Mouse (Mus musculus): ENCODE data around the gene Midn. TPM values are rescaled to one million over a fixed set of nuclear protein-coding genes. Genes with fewer than 3 reads are reported as not detected.
"Not testable (repeated sequence)": the region's sequence is repeated elsewhere in the genome, so short reads cannot be mapped to it uniquely, and the experiment has no call there.

Midn gene
- polyA plus RNA-seq, 1 experiment from 2014 or later = 3.1 TPM

- Histone ChIP-seq H3K36me3 (replicated peaks) (peaks cover 17% of the 10 kb centered on the region), H3K4me2 (peak overlapping the region; percentile 97; the same call in 1 of the 2 replicates), H3K4me1 (replicated peaks) (peaks cover 84% of the 10 kb centered on the region), H3K27ac (replicated peaks) (peak overlapping the region; percentile 83)
- ATAC-seq (ENCODE audit: insufficient read depth); H3K4me3 ChIP-seq (replicated peaks); H3K9me3 ChIP-seq (replicated peaks); H3K27me3 ChIP-seq; H3K9ac ChIP-seq: not testable (repeated sequence)
- WGBS (ENCODE audit: insufficient replicate concordance) = 91% methylated on average over 4 of the region's 4 CpGs
Measured at GRCm38 (mm10) chr10:80166136-80166535, 18.1 kb downstream of the Midn start.

- peak; percentile 81 for ATAC-seq (ENCODE audit: insufficient read depth)
- Histone ChIP-seq H3K27ac (replicated peaks) (peak overlapping the region; percentile 97), H3K4me2 (peak overlapping the region; percentile 86), H3K27me3 (peaks cover 8% of the 10 kb centered on the region; the same call in 1 of the 2 replicates), H3K9ac (peak overlapping the region; percentile 87), H3K4me1 (replicated peaks) (peaks cover 83% of the 10 kb centered on the region), H3K36me3 (replicated peaks) (peaks cover 30% of the 10 kb centered on the region), H3K9me3 (replicated peaks) (no peaks in the 10 kb centered on the region), H3K4me3 (replicated peaks) (peak overlapping the region; percentile 87)
- under 1% methylated on average over 55 of the region's 55 CpGs for WGBS (ENCODE audit: insufficient replicate concordance)
Measured at GRCm38 (mm10) chr10:80167460-80168037, 19.5 kb downstream of the Midn start.

- Histone ChIP-seq H3K4me2 (peak overlapping the region; percentile 86), H3K27ac (replicated peaks) (peak overlapping the region; percentile 97), H3K9ac (peak overlapping the region; percentile 87), H3K9me3 (replicated peaks) (no peaks in the 10 kb centered on the region), H3K27me3 (peaks cover 8% of the 10 kb centered on the region; the same call in 1 of the 2 replicates), H3K4me1 (replicated peaks) (peaks cover 78% of the 10 kb centered on the region), H3K4me3 (replicated peaks) (peak overlapping the region; percentile 87), H3K36me3 (replicated peaks) (peaks cover 30% of the 10 kb centered on the region)
- ATAC-seq (ENCODE audit: insufficient read depth) = peak; percentile 57
- under 1% methylated on average over 48 of the region's 48 CpGs for WGBS (ENCODE audit: insufficient replicate concordance)
Measured at GRCm38 (mm10) chr10:80168038-80168661, 20.1 kb downstream of the Midn start.

GRCm38 (mm10) chr10:80169070-80169469 lies 21.0 kb downstream of the Midn start:
- H3K9me3 ChIP-seq (replicated peaks) = no peaks in the 10 kb centered on the region
- WGBS (ENCODE audit: insufficient replicate concordance) = 63% methylated on average over 1 of the region's 1 CpGs
- 0 out of 2 replicates have a peak, but pooled peaks cover 3% of the 10 kb centered on the region for H3K27me3 ChIP-seq
- peaks cover 30% of the 10 kb centered on the region for H3K36me3 ChIP-seq (replicated peaks)
- ATAC-seq (ENCODE audit: insufficient read depth) = no peak
- H3K27ac ChIP-seq (replicated peaks) = peak overlapping the region; percentile 97
- H3K4me2 ChIP-seq = peak overlapping the region; percentile 86
- peak overlapping the region; percentile 87; the same call in 1 of the 2 replicates for H3K9ac ChIP-seq
- peaks cover 79% of the 10 kb centered on the region for H3K4me1 ChIP-seq (replicated peaks)
- H3K4me3 ChIP-seq (replicated peaks) = peak overlapping the region; percentile 87

- WGBS (ENCODE audit: insufficient replicate concordance) = 89% methylated on average over 7 of the region's 7 CpGs
- Histone ChIP-seq H3K4me2 (no peak overlapping the region), H3K4me1 (replicated peaks) (peaks cover 79% of the 10 kb centered on the region), H3K9ac (no peak overlapping the region), H3K27ac (replicated peaks) (no peak overlapping the region), H3K27me3 (no peaks in the 10 kb centered on the region), H3K4me3 (replicated peaks) (no peak overlapping the region), H3K9me3 (replicated peaks) (no peaks in the 10 kb centered on the region), H3K36me3 (replicated peaks) (peaks cover 30% of the 10 kb centered on the region)
- no peak for ATAC-seq (ENCODE audit: insufficient read depth)
Measured at GRCm38 (mm10) chr10:80169651-80170050, 21.6 kb downstream of the Midn start.

GRCm38 (mm10) chr10:80170052-80170451 lies 22.0 kb downstream of the Midn start:
- Histone ChIP-seq H3K36me3 (replicated peaks) (peaks cover 30% of the 10 kb centered on the region), H3K27me3 (no peaks in the 10 kb centered on the region), H3K9ac (no peak overlapping the region), H3K4me3 (replicated peaks) (no peak overlapping the region), H3K27ac (replicated peaks) (no peak overlapping the region), H3K4me1 (replicated peaks) (peaks cover 79% of the 10 kb centered on the region), H3K9me3 (replicated peaks) (no peaks in the 10 kb centered on the region), H3K4me2 (no peak overlapping the region)
- ATAC-seq (ENCODE audit: insufficient read depth) = no peak
- WGBS (ENCODE audit: insufficient replicate concordance) = 93% methylated on average over 16 of the region's 16 CpGs

GRCm38 (mm10) chr10:80170601-80171021 lies 22.5 kb downstream of the Midn start:
- no peaks in the 10 kb centered on the region for H3K9me3 ChIP-seq (replicated peaks)
- 91% methylated on average over 19 of the region's 19 CpGs for WGBS (ENCODE audit: insufficient replicate concordance)
- peaks cover 30% of the 10 kb centered on the region for H3K36me3 ChIP-seq (replicated peaks)
- ATAC-seq (ENCODE audit: insufficient read depth) = no peak
- H3K4me1 ChIP-seq (replicated peaks) = peaks cover 78% of the 10 kb centered on the region
- H3K4me3 ChIP-seq (replicated peaks) = no peak overlapping the region
- H3K27me3 ChIP-seq = no peaks in the 10 kb centered on the region
- H3K9ac ChIP-seq = no peak overlapping the region
- no peak overlapping the region for H3K27ac ChIP-seq (replicated peaks)
- no peak overlapping the region for H3K4me2 ChIP-seq

- Histone ChIP-seq H3K36me3 (replicated peaks) (peaks cover 30% of the 10 kb centered on the region), H3K4me3 (replicated peaks) (no peak overlapping the region), H3K4me1 (replicated peaks) (peaks cover 76% of the 10 kb centered on the region), H3K4me2 (no peak overlapping the region), H3K9ac (no peak overlapping the region), H3K27ac (replicated peaks) (no peak overlapping the region), H3K9me3 (replicated peaks) (no peaks in the 10 kb centered on the region), H3K27me3 (no peaks in the 10 kb centered on the region)
- WGBS (ENCODE audit: insufficient replicate concordance) = 88% methylated on average over 15 of the region's 15 CpGs
- no peak for ATAC-seq (ENCODE audit: insufficient read depth)
Measured at GRCm38 (mm10) chr10:80171252-80171651, 23.2 kb downstream of the Midn start.

- Histone ChIP-seq H3K27me3 (no peaks in the 10 kb centered on the region; the same call in 1 of the 2 replicates), H3K4me1 (replicated peaks) (peaks cover 69% of the 10 kb centered on the region), H3K4me2 (peak overlapping the region; percentile 84), H3K36me3 (replicated peaks) (peaks cover 30% of the 10 kb centered on the region), H3K9ac (peak overlapping the region; percentile 67), H3K27ac (replicated peaks) (peak overlapping the region; percentile 89), H3K9me3 (replicated peaks) (no peaks in the 10 kb centered on the region), H3K4me3 (replicated peaks) (peak overlapping the region; percentile 74)
- 89% methylated on average over 45 of the region's 45 CpGs for WGBS (ENCODE audit: insufficient replicate concordance)
- ATAC-seq (ENCODE audit: insufficient read depth) = no peak
Measured at GRCm38 (mm10) chr10:80171760-80172526, 23.9 kb downstream of the Midn start.

- Histone ChIP-seq H3K4me3 (replicated peaks) (peak within 1 kb of the TSS; percentile 74), H3K27me3 (peaks cover 7% of the 10 kb centered on the region), H3K36me3 (replicated peaks) (peaks cover 30% of the 10 kb centered on the region), H3K9ac (peak within 1 kb of the TSS; percentile 67), H3K4me2 (peak within 1 kb of the TSS; percentile 84), H3K4me1 (replicated peaks) (peaks cover 66% of the 10 kb centered on the region), H3K9me3 (replicated peaks) (no peaks in the 10 kb centered on the region), H3K27ac (replicated peaks) (peak within 1 kb of the TSS; percentile 89)
- WGBS (ENCODE audit: insufficient replicate concordance) = 3% methylated on average over 35 of the region's 35 CpGs
- ATAC-seq (ENCODE audit: insufficient read depth) = peak; percentile 69
Measured at GRCm38 (mm10) chr10:80172527-80173292, 24.6 kb downstream of the Midn start, which contains the start of gene 1600002K03Rik. Gene 1600002K03Rik (plus strand): TSS chr10:80172944.
